Mouse (Mus musculus) ES-E14 (cell line): ENCODE measurements around the gene Ampd3.

Experiments used
- CHD2 ChIP-seq: IDR thresholded peaks from 2 replicates; pipeline ENCODE4 v1.6.1; 2014; ENCODE audit warnings: mild to moderate bottlenecking, low read depth, low read length, inconsistent platforms
- ZC3H11A ChIP-seq: IDR thresholded peaks from 2 replicates; pipeline ENCODE4 v1.6.1; 2012; ENCODE audit warnings: low read depth, mild to moderate bottlenecking, inconsistent platforms, low read length, borderline replicate concordance
- ZNF384 ChIP-seq: IDR thresholded peaks from 2 replicates; pipeline ENCODE4 v1.6.1; 2012; ENCODE audit warnings: low read depth, low read length, inconsistent platforms

DNA sequence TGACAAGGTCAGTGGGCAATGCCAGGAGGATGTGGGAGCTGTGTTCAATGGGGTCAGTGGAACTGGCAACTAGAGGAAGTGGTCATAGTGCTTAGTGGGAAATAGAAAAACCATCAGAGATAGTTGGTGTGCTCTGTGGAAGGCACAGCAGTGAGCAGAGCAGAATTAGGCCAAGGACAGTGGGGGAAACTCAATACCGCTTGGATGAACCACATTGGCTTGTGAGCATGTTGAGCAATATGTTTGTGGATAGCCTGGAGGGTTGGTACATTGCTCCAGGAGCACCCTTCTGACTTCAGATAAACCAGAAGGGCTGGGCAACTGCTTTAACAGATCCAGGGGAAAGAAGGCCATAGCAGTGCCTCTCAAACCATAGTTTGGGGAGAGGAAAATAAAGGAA lies 80.4 kb downstream of the Ampd3 start:
- TF ChIP-seq CHD2 (no peak), ZNF384 (no peak), ZC3H11A (no peak)
